In the genomic region with DNA sequence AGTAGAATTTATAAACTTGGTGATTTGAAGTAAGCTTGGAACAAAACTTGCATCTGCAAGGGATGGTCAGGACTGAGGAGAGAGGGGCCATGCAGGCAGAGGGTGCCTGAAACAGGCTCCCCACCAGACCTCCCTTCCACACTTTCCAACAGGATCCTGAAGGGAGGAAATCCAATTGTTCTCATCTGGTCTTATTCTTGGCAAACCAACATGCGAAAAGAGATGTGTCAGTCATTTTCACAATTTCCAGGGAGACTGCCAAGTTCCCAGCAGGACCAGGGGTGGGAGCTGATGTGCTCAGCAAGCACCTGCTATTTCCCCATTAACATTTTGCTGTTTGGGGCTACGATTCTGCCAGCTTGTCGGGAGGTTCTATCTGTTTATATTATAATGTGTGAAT, we compare ENCODE assay signal across 13 mouse cellular contexts. TPM values are rescaled to one million over a fixed set of nuclear protein-coding genes. Genes with fewer than 3 reads are reported as not detected.
DNase-seq lines count a peak whose midpoint lies in the region; ATAC-seq lines count a peak whose summit lies in the region.
"Had no signal": no experiment of that assay in that cellular context is flagged by ENCODE, and none has a peak within 500 bp of the region (broad histone marks: within the 10 kb centered on the region; RNA-seq: fewer than 3 reads in every experiment).

No protein-coding gene starts in this region.

- H3K27me3 ChIP-seq in kidney, embryonic 14.5 days (ENCODE audit: control insufficient read depth, insufficient read depth, low read length) = no peaks in the 10 kb centered on the region
- H3K27me3 ChIP-seq: heart, embryonic 15.5 days had no signal

- no peak overlapping the region for H3K4me3 ChIP-seq in kidney, embryonic 14.5 days (ENCODE audit: low read length)
- H3K4me3 ChIP-seq: heart, embryonic 15.5 days had no signal

- H3K9me3 ChIP-seq in kidney, embryonic 14.5 days (ENCODE audit: control insufficient read depth, low read length) = no peaks in the 10 kb centered on the region
- H3K9me3 ChIP-seq: heart, embryonic 15.5 days had no signal

- no peaks in the 10 kb centered on the region for H3K4me1 ChIP-seq in kidney, embryonic 14.5 days (ENCODE audit: control insufficient read depth, insufficient read depth, low read length)
- H3K4me1 ChIP-seq: heart, embryonic 15.5 days had no signal

- 81% methylated on average over 3 of the region's 3 CpGs for WGBS in kidney, embryonic 14.5 days

- H3K27ac ChIP-seq in kidney, embryonic 14.5 days (ENCODE audit: low read depth, low read length) = no peak overlapping the region
- H3K27ac ChIP-seq: heart, embryonic 15.5 days had no signal

- H3K36me3 ChIP-seq in kidney, embryonic 14.5 days (ENCODE audit: control insufficient read depth, insufficient read depth, low read length) = no peaks in the 10 kb centered on the region
- H3K36me3 ChIP-seq: heart, embryonic 15.5 days had no signal

- peak; percentile 57 to 72 for DNase-seq in cerebellum, postnatal 14 days
- no peak for DNase-seq in cerebellum, adult 9-11 months
- DNase-seq in layer of hippocampus, adult 18-20 months (ENCODE audit: low spot score in 2 of 2) = peak; percentile 38 to 52
- DNase-seq in layer of hippocampus, adult 9-10 months (ENCODE audit: low spot score) = no peak
- peak; percentile 51 for DNase-seq in 3134 (ENCODE audit: extremely low read depth, insufficient read length, low spot score)
- DNase-seq in heart, postnatal 4 days = peak; percentile 32
- no peak for DNase-seq in thymus, adult 18-20 months
- DNase-seq: adrenal gland, postnatal 25 days; cerebellum, adult 8-10 months; kidney, postnatal 25 days had no signal

- ATAC-seq in kidney, embryonic 14.5 days (ENCODE audit: low FRiP score, low TSS enrichment) = no peak

- H3K9ac ChIP-seq in kidney, embryonic 14.5 days (ENCODE audit: low read depth, low read length) = no peak overlapping the region
- H3K9ac ChIP-seq: heart, embryonic 15.5 days had no signal

- H3K4me2 ChIP-seq in kidney, embryonic 14.5 days (replicated peaks; ENCODE audit: low read depth, low read length) = no peak overlapping the region
- H3K4me2 ChIP-seq: heart, embryonic 15.5 days had no signal

RNA-seq across cellular contexts. Expression of a gene that starts 30.0 kb away (rescaled TPM):
- total RNA-seq in layer of hippocampus, adult 18-20 months (2021) = not detected
- not detected for total RNA-seq in heart, postnatal 4 days (2021)
- 0.11 TPM in 1 of 2 replicates, not detected in the other for polyA plus RNA-seq in kidney, embryonic 14.5 days (2014; fragmentation: Nextera tagmentation; extraction: Ambion mirVana)
- total RNA-seq: adrenal gland, postnatal 25 days had no signal
- polyA plus RNA-seq: stomach, embryonic 14.5 days had no signal

Comparison
In these comparisons a context has a peak if more than half of its experiments do, and no peak if none do; other contexts are left out.
1. DNase-seq: peak in cerebellum, postnatal 14 days (2 of 2), layer of hippocampus, adult 18-20 months (2 of 2), 3134 (single experiment) and heart, postnatal 4 days (single experiment); none in cerebellum, adult 9-11 months (single experiment), layer of hippocampus, adult 9-10 months (single experiment) and thymus, adult 18-20 months (0 of 2).